Mouse (Mus musculus): ENCODE results near the gene Mcrs1.
"Not testable (repeated sequence)": the region's sequence is repeated elsewhere in the genome, so short reads cannot be mapped to it uniquely, and the experiment has no call there.

The Mcrs1 gene

GRCm38 (mm10) chr15:99251626-99252380, at the start of gene Mcrs1:
TSS of gene Mcrs1 (minus strand) at chr15:99251961.
- DNase-seq (ENCODE audit: low spot score in 2 of 2), result peak; percentile 94 to 97

GRCm38 (mm10) chr15:99296213-99296612, 44.5 kb upstream of the Mcrs1 start:
- DNase-seq (ENCODE audit: low spot score in 2 of 2), result no peak

- no peak for DNase-seq (ENCODE audit: low spot score in 2 of 2)
These were observed 43.8 kb upstream of the Mcrs1 start, which contains the start of gene Fam186b for GRCm38 (mm10) chr15:99295484-99295981. TSS of gene Fam186b (minus strand) at chr15:99295888.

- DNase-seq (ENCODE audit: low spot score in 2 of 2), result peak; percentile 80 to 88
These were observed 43.1 kb upstream of the Mcrs1 start, which contains the start of gene Prpf40b for GRCm38 (mm10) chr15:99294813-99295374. TSS of gene Prpf40b (plus strand) at chr15:99295087.

- no peak for DNase-seq (ENCODE audit: low spot score in 2 of 2)
These were observed 42.5 kb upstream of the Mcrs1 start for GRCm38 (mm10) chr15:99294287-99294686.

GRCm38 (mm10) chr15:99290586-99290985, 38.8 kb upstream of the Mcrs1 start:
- no peak for DNase-seq (ENCODE audit: low spot score in 2 of 2)

- no peak for DNase-seq (ENCODE audit: low spot score in 2 of 2)
These were observed 33.4 kb upstream of the Mcrs1 start for GRCm38 (mm10) chr15:99285189-99285535.

GRCm38 (mm10) chr15:99284527-99285188, 32.9 kb upstream of the Mcrs1 start:
- no peak for DNase-seq (ENCODE audit: low spot score in 2 of 2)

- no peak for DNase-seq (ENCODE audit: low spot score in 2 of 2)
These were observed 31.7 kb upstream of the Mcrs1 start for GRCm38 (mm10) chr15:99283456-99283855.

- no peak for DNase-seq (ENCODE audit: low spot score in 2 of 2)
These were observed 26.5 kb upstream of the Mcrs1 start for GRCm38 (mm10) chr15:99278271-99278670.

- no peak for DNase-seq (ENCODE audit: low spot score in 2 of 2)
These were observed 24.3 kb upstream of the Mcrs1 start for GRCm38 (mm10) chr15:99276095-99276494.

GRCm38 (mm10) chr15:99265679-99266078, 13.9 kb upstream of the Mcrs1 start:
- peak; percentile 63 to 79 for DNase-seq (ENCODE audit: low spot score in 2 of 2)

- DNase-seq (ENCODE audit: low spot score in 2 of 2), result no peak
These were observed 12.6 kb upstream of the Mcrs1 start for GRCm38 (mm10) chr15:99264363-99264762.

GRCm38 (mm10) chr15:99262702-99263101, 10.9 kb upstream of the Mcrs1 start:
- DNase-seq (ENCODE audit: low spot score in 2 of 2), result no peak

- DNase-seq (ENCODE audit: low spot score in 2 of 2), result peak; percentile 70 to 77
These were observed 8.0 kb upstream of the Mcrs1 start for GRCm38 (mm10) chr15:99259730-99260252.

GRCm38 (mm10) chr15:99259167-99259729, 7.5 kb upstream of the Mcrs1 start:
- no peak for DNase-seq (ENCODE audit: low spot score in 2 of 2)

- no peak for DNase-seq (ENCODE audit: low spot score in 2 of 2)
These were observed 3.5 kb upstream of the Mcrs1 start for GRCm38 (mm10) chr15:99255241-99255749.

GRCm38 (mm10) chr15:99254477-99255005, 2.8 kb upstream of the Mcrs1 start:
- DNase-seq (ENCODE audit: low spot score in 2 of 2), result no peak

GRCm38 (mm10) chr15:99253772-99254171, 2.0 kb upstream of the Mcrs1 start:
- DNase-seq (ENCODE audit: low spot score in 2 of 2), result no peak

- not testable (repeated sequence) for DNase-seq (ENCODE audit: low spot score in 2 of 2)
These were observed 1.4 kb upstream of the Mcrs1 start for GRCm38 (mm10) chr15:99253175-99253479.

GRCm38 (mm10) chr15:99252381-99253174, 817 bp upstream of the Mcrs1 start:
- DNase-seq (ENCODE audit: low spot score in 2 of 2), result no peak
